Mouse (Mus musculus) lung, embryonic 16.5 days (tissue): ENCODE measurements around the gene Fdx1. TPM values are rescaled to one million over a fixed set of nuclear protein-coding genes. Genes with fewer than 3 reads are reported as not detected.
A peak's percentile ranks its signal among the peaks of the same experiment; 100 is the strongest.

Experiments
- ATAC-seq: fragments of 200-750 bp; cut with Nextera tagmentation; 2 replicates; pipeline ENCODE4 v1.8.0; 2017; ENCODE audit warnings: low read depth, mild to moderate bottlenecking, moderate library complexity
- H3K27ac ChIP-seq: fragments of 300-500 bp; sonication (generic); 2 replicates; pipeline ENCODE4 v1.5.1; 2014; ENCODE audit warnings: mild to moderate bottlenecking, control low read depth, low read length
- H3K27me3 ChIP-seq: fragments of 300-500 bp; sonication (generic); 2 replicates; pipeline ENCODE4 v1.6.1; 2014; ENCODE audit warnings: low read depth, low read length, mixed read lengths; ENCODE audit not compliant: control insufficient read depth, insufficient read depth
- H3K36me3 ChIP-seq: fragments of 300-500 bp; sonication (generic); 2 replicates; pipeline ENCODE4 v1.6.1; 2014; ENCODE audit warnings: low read length; ENCODE audit not compliant: control insufficient read depth, insufficient read depth
- H3K4me1 ChIP-seq: fragments of 300-500 bp; sonication (generic); replicated peaks from 2 replicates; pipeline ENCODE4 v1.6.1; 2014; ENCODE audit warnings: low read length, mixed read lengths; ENCODE audit not compliant: control insufficient read depth, insufficient read depth
- H3K4me2 ChIP-seq: fragments of 300-500 bp; sonication (generic); 2 replicates; pipeline ENCODE4 v1.6.1; 2014; ENCODE audit warnings: low read depth, low read length, control low read depth
- H3K4me3 ChIP-seq: fragments of 300-500 bp; sonication (generic); 2 replicates; pipeline ENCODE4 v1.5.1; 2014; ENCODE audit warnings: mild to moderate bottlenecking, low read length, control low read depth
- H3K9ac ChIP-seq: fragments of 300-500 bp; sonication (generic); 2 replicates; pipeline ENCODE4 v1.6.1; 2014; ENCODE audit warnings: low read length, control low read depth
- H3K9me3 ChIP-seq: fragments of 300-500 bp; sonication (generic); 2 replicates; pipeline ENCODE4 v1.6.1; 2016; ENCODE audit warnings: low read length; ENCODE audit not compliant: control insufficient read depth
- WGBS: fragments of 180-500 bp; shearing (Covaris S2); extraction: QIAGEN DNeasy Blood & Tissue Kit; methylation state at CpG from one replicate; pipeline ENCODE4 v1.1.7; 2014; 5-methylcytosine and 5-hydroxymethylcytosine counted together
- polyA plus RNA-seq: library from polyadenylated mRNA; unstranded; fragments of >200 nt; fragmentation: Nextera tagmentation; extraction: Ambion mirVana; gene quantifications from 2 replicates; pipeline ENCODE4 v1.2.1, GENCODE M21; 2015

Fdx1 gene
- 115 and 117 TPM in 2 replicates for polyA plus RNA-seq

- Histone ChIP-seq H3K4me2 (peak within 1 kb of the TSS; percentile 50), H3K9ac (peak within 1 kb of the TSS; percentile 84), H3K4me3 (peak within 1 kb of the TSS; percentile 79), H3K4me1 (peaks cover 32% of the 10 kb centered on the region), H3K9me3 (peaks cover 2% of the 10 kb centered on the region; the same call in 1 of the 2 replicates), H3K27ac (peak within 1 kb of the TSS; percentile 92), H3K27me3 (no peaks in the 10 kb centered on the region), H3K36me3 (no peaks in the 10 kb centered on the region)
- WGBS, result under 1% methylated on average over 66 of the region's 81 CpGs
- ATAC-seq, result peak; percentile 94
Observed at GRCm38 (mm10) chr9:51962975-51963701, at the start of gene Fdx1. Gene Fdx1 (minus strand): TSS chr9:51963556.

- H3K27ac ChIP-seq, result no peak overlapping the region
- no peak overlapping the region for H3K4me3 ChIP-seq
- no peaks in the 10 kb centered on the region for H3K9me3 ChIP-seq
- H3K4me1 ChIP-seq, result no peaks in the 10 kb centered on the region
- H3K9ac ChIP-seq, result no peak overlapping the region
- H3K4me2 ChIP-seq, result no peak overlapping the region
- no peaks in the 10 kb centered on the region for H3K36me3 ChIP-seq
- WGBS, result 72% methylated on average over 5 of the region's 5 CpGs
- no peaks in the 10 kb centered on the region for H3K27me3 ChIP-seq
- ATAC-seq, result no peak
Observed at GRCm38 (mm10) chr9:52012781-52013436, 49.6 kb upstream of the Fdx1 start.

- WGBS, result 95% methylated on average over 1 of the region's 1 CpGs
- no peak overlapping the region for H3K4me2 ChIP-seq
Observed at GRCm38 (mm10) chr9:52012311-52012710, 49.0 kb upstream of the Fdx1 start.

GRCm38 (mm10) chr9:52008511-52008910 lies 45.2 kb upstream of the Fdx1 start:
- Histone ChIP-seq H3K4me3 (no peak overlapping the region), H3K9me3 (no peaks in the 10 kb centered on the region), H3K4me2 (no peak overlapping the region), H3K36me3 (no peaks in the 10 kb centered on the region), H3K27ac (no peak overlapping the region), H3K9ac (no peak overlapping the region), H3K4me1 (no peaks in the 10 kb centered on the region), H3K27me3 (no peaks in the 10 kb centered on the region)
- 86% methylated on average over 1 of the region's 1 CpGs for WGBS
- ATAC-seq, result no peak

More at GRCm38 (mm10) chr9:52012311-52012710, 49.0 kb upstream of the Fdx1 start:
- H3K27ac ChIP-seq, result no peak overlapping the region
- no peak overlapping the region for H3K4me3 ChIP-seq
- H3K9ac ChIP-seq, result no peak overlapping the region
- no peak for ATAC-seq
- no peaks in the 10 kb centered on the region for H3K36me3 ChIP-seq
- no peaks in the 10 kb centered on the region for H3K9me3 ChIP-seq
- no peaks in the 10 kb centered on the region for H3K4me1 ChIP-seq
- no peaks in the 10 kb centered on the region for H3K27me3 ChIP-seq

GRCm38 (mm10) chr9:52007341-52007740 lies 44.0 kb upstream of the Fdx1 start:
- H3K4me3 ChIP-seq, result no peak overlapping the region
- H3K27me3 ChIP-seq, result no peaks in the 10 kb centered on the region
- no peaks in the 10 kb centered on the region for H3K36me3 ChIP-seq
- no peak for ATAC-seq
- no peaks in the 10 kb centered on the region for H3K9me3 ChIP-seq
- H3K4me2 ChIP-seq, result no peak overlapping the region
- no peak overlapping the region for H3K27ac ChIP-seq
- H3K9ac ChIP-seq, result no peak overlapping the region
- H3K4me1 ChIP-seq, result no peaks in the 10 kb centered on the region
- WGBS, result 37% methylated on average over 2 of the region's 2 CpGs

GRCm38 (mm10) chr9:52003501-52003900 lies 40.1 kb upstream of the Fdx1 start:
- no peak overlapping the region for H3K27ac ChIP-seq
- no peaks in the 10 kb centered on the region for H3K36me3 ChIP-seq
- H3K9me3 ChIP-seq, result no peaks in the 10 kb centered on the region
- H3K4me3 ChIP-seq, result no peak overlapping the region
- no peak for ATAC-seq
- no peaks in the 10 kb centered on the region for H3K27me3 ChIP-seq
- no peak overlapping the region for H3K4me2 ChIP-seq
- H3K9ac ChIP-seq, result no peak overlapping the region
- WGBS, result 29% methylated on average over 4 of the region's 4 CpGs
- no peaks in the 10 kb centered on the region for H3K4me1 ChIP-seq

- no peak overlapping the region for H3K4me2 ChIP-seq
- no peaks in the 10 kb centered on the region for H3K36me3 ChIP-seq
- no peak overlapping the region for H3K9ac ChIP-seq
- no peak for ATAC-seq
- 55% methylated on average over 5 of the region's 5 CpGs for WGBS
- H3K27me3 ChIP-seq, result no peaks in the 10 kb centered on the region
- H3K27ac ChIP-seq, result no peak overlapping the region
- no peak overlapping the region for H3K4me3 ChIP-seq
- peaks cover 3% of the 10 kb centered on the region; the same call in 1 of the 2 replicates for H3K9me3 ChIP-seq
- H3K4me1 ChIP-seq, result peaks cover 4% of the 10 kb centered on the region; the same call in 1 of the 2 replicates
Observed at GRCm38 (mm10) chr9:51995331-51996099, 32.2 kb upstream of the Fdx1 start.

- Histone ChIP-seq H3K27ac (no peak overlapping the region), H3K36me3 (no peaks in the 10 kb centered on the region), H3K4me2 (no peak overlapping the region), H3K4me3 (no peak overlapping the region), H3K27me3 (no peaks in the 10 kb centered on the region), H3K9ac (no peak overlapping the region), H3K4me1 (peaks cover 4% of the 10 kb centered on the region; the same call in 1 of the 2 replicates), H3K9me3 (peaks cover 3% of the 10 kb centered on the region; the same call in 1 of the 2 replicates)
- no peak for ATAC-seq
- WGBS, result 66% methylated on average over 5 of the region's 5 CpGs
Observed at GRCm38 (mm10) chr9:51994636-51995260, 31.4 kb upstream of the Fdx1 start.
